Mouse (Mus musculus) E14TG2a.4 (cell line): Measurements from ENCODE around the gene Alkal2.

Experiments used
- CTCF ChIP-seq: conservative IDR thresholded peaks from 2 replicates; pipeline ENCODE4 v1.5.1; 2014; ENCODE audit warnings: low read length
- NANOG ChIP-seq: IDR thresholded peaks from 2 replicates; pipeline ENCODE4 v1.6.1; 2014; ENCODE audit warnings: borderline replicate concordance, low read length, mixed read lengths
- POU5F1 ChIP-seq: IDR thresholded peaks from 2 replicates; pipeline ENCODE4 v1.6.1; 2014; ENCODE audit warnings: low read length, borderline replicate concordance

- TF ChIP-seq CTCF: no peak
- no peak for TF ChIP-seq NANOG
- TF ChIP-seq POU5F1: no peak
Measured at GRCm38 (mm10) chr12:30851871-30852270, 32.3 kb upstream of the Alkal2 start.
